Mouse (Mus musculus) neural tube, embryonic 13.5 days (tissue): Measurements from ENCODE around the gene Crcp. TPM values are rescaled to one million over a fixed set of nuclear protein-coding genes. Genes with fewer than 3 reads are reported as not detected.
"Not testable (repeated sequence)": the region's sequence is repeated elsewhere in the genome, so short reads cannot be mapped to it uniquely, and the experiment has no call there.

ENCODE experiments used
- ATAC-seq: fragments of 200-750 bp; cut with Nextera tagmentation; 2 replicates; pipeline ENCODE4 v1.8.0; 2017; ENCODE audit warnings: low read depth, mild to moderate bottlenecking, moderate TSS enrichment, moderate library complexity
- H3K27ac ChIP-seq: fragments of 300-500 bp; sonication (generic); replicated peaks from 2 replicates; pipeline ENCODE4 v1.5.1; 2015; ENCODE audit warnings: moderate library complexity, mild to moderate bottlenecking, inconsistent platforms
- H3K27me3 ChIP-seq: fragments of 300-500 bp; sonication (generic); 2 replicates; pipeline ENCODE4 v1.6.1; 2015; ENCODE audit warnings: mild to moderate bottlenecking, inconsistent platforms
- H3K36me3 ChIP-seq: fragments of 300-500 bp; sonication (generic); 2 replicates; pipeline ENCODE4 v1.6.1; 2015; ENCODE audit warnings: mild to moderate bottlenecking, inconsistent platforms
- H3K4me1 ChIP-seq: fragments of 300-500 bp; sonication (generic); replicated peaks from 2 replicates; pipeline ENCODE4 v1.6.1; 2015; ENCODE audit warnings: inconsistent platforms
- H3K4me2 ChIP-seq: fragments of 300-500 bp; sonication (generic); 2 replicates; pipeline ENCODE4 v1.6.1; 2015; ENCODE audit warnings: inconsistent platforms, mild to moderate bottlenecking, moderate library complexity
- H3K4me3 ChIP-seq: fragments of 300-500 bp; sonication (generic); 2 replicates; pipeline ENCODE4 v1.5.1; 2015; ENCODE audit warnings: mild to moderate bottlenecking, inconsistent platforms
- H3K9ac ChIP-seq: fragments of 300-500 bp; sonication (generic); 2 replicates; pipeline ENCODE4 v1.6.1; 2015; ENCODE audit warnings: moderate library complexity, mild to moderate bottlenecking, inconsistent platforms
- H3K9me3 ChIP-seq: fragments of 300-500 bp; sonication (generic); 2 replicates; pipeline ENCODE4 v1.6.1; 2016; ENCODE audit warnings: inconsistent platforms
- WGBS: fragments of 180-500 bp; shearing (Covaris S2); methylation state at CpG from one replicate; pipeline ENCODE4 v1.1.7; 2015; 5-methylcytosine and 5-hydroxymethylcytosine counted together
- polyA plus RNA-seq: library from polyadenylated mRNA; unstranded; fragments of >200 nt; fragmentation: Nextera tagmentation; extraction: Ambion mirVana; gene quantifications from 2 replicates; pipeline ENCODE4 v1.2.1, GENCODE M21; 2015

Crcp gene
- polyA plus RNA-seq, 1 experiment from 2014 or later: 80.1 TPM

GRCm38 (mm10) chr5:130027696-130028095 is 1.4 kb upstream of the Crcp start:
- no peaks in the 10 kb centered on the region for H3K36me3 ChIP-seq
- no peak for ATAC-seq
- no peak overlapping the region for H3K27ac ChIP-seq
- no peak overlapping the region for H3K4me2 ChIP-seq
- no peak overlapping the region for H3K4me3 ChIP-seq
- WGBS: 85% methylated on average over 7 of the region's 7 CpGs
- peaks cover 20% of the 10 kb centered on the region for H3K27me3 ChIP-seq
- peaks cover 14% of the 10 kb centered on the region for H3K4me1 ChIP-seq
- no peaks in the 10 kb centered on the region for H3K9me3 ChIP-seq
- H3K9ac ChIP-seq: no peak overlapping the region

- no peak overlapping the region for H3K9ac ChIP-seq
- H3K4me1 ChIP-seq: peaks cover 9% of the 10 kb centered on the region
- H3K27ac ChIP-seq: no peak overlapping the region
- WGBS: 90% methylated on average over 19 of the region's 19 CpGs
- no peak for ATAC-seq
- no peak overlapping the region for H3K4me2 ChIP-seq
- peaks cover 17% of the 10 kb centered on the region for H3K36me3 ChIP-seq
- H3K27me3 ChIP-seq: peaks cover 11% of the 10 kb centered on the region
- no peak overlapping the region for H3K4me3 ChIP-seq
- no peaks in the 10 kb centered on the region for H3K9me3 ChIP-seq
Observed at GRCm38 (mm10) chr5:130031410-130032390, 2.6 kb downstream of the Crcp start.

GRCm38 (mm10) chr5:130033869-130034268 is 4.8 kb downstream of the Crcp start:
- no peak overlapping the region for H3K9ac ChIP-seq
- 84% methylated on average over 2 of the region's 2 CpGs for WGBS
- H3K36me3 ChIP-seq: peaks cover 30% of the 10 kb centered on the region

GRCm38 (mm10) chr5:130036300-130036699 is 7.2 kb downstream of the Crcp start:
- H3K27ac ChIP-seq, H3K4me3 ChIP-seq, H3K4me1 ChIP-seq, ATAC-seq, H3K4me2 ChIP-seq, H3K9ac ChIP-seq, H3K9me3 ChIP-seq, H3K27me3 ChIP-seq: not testable (repeated sequence)
- peaks cover 50% of the 10 kb centered on the region for H3K36me3 ChIP-seq
- 70% methylated on average over 2 of the region's 2 CpGs for WGBS

More at GRCm38 (mm10) chr5:130033869-130034268, 4.8 kb downstream of the Crcp start:
- H3K27ac ChIP-seq: no peak overlapping the region
- peaks cover 9% of the 10 kb centered on the region for H3K4me1 ChIP-seq
- no peaks in the 10 kb centered on the region for H3K27me3 ChIP-seq
- H3K4me3 ChIP-seq: no peak overlapping the region
- H3K4me2 ChIP-seq: no peak overlapping the region
- H3K9me3 ChIP-seq: no peaks in the 10 kb centered on the region
- no peak for ATAC-seq

- Histone ChIP-seq H3K27me3 (no peaks in the 10 kb centered on the region), H3K27ac (no peak overlapping the region), H3K9ac (no peak overlapping the region), H3K36me3 (peaks cover 65% of the 10 kb centered on the region), H3K4me2 (no peak overlapping the region), H3K9me3 (no peaks in the 10 kb centered on the region), H3K4me1 (no peaks in the 10 kb centered on the region), H3K4me3 (no peak overlapping the region)
- no peak for ATAC-seq
- 70% methylated on average over 19 of the region's 19 CpGs for WGBS
Observed at GRCm38 (mm10) chr5:130037752-130038455, 8.8 kb downstream of the Crcp start.

GRCm38 (mm10) chr5:130040797-130041196 is 11.7 kb downstream of the Crcp start:
- no peak overlapping the region for H3K4me2 ChIP-seq
- H3K4me3 ChIP-seq: no peak overlapping the region
- H3K4me1 ChIP-seq: no peaks in the 10 kb centered on the region
- no peak overlapping the region for H3K27ac ChIP-seq
- peaks cover 83% of the 10 kb centered on the region for H3K36me3 ChIP-seq
- WGBS: 96% methylated on average over 4 of the region's 4 CpGs
- ATAC-seq: no peak
- H3K9me3 ChIP-seq: no peaks in the 10 kb centered on the region
- no peak overlapping the region for H3K9ac ChIP-seq
- no peaks in the 10 kb centered on the region for H3K27me3 ChIP-seq

GRCm38 (mm10) chr5:130041262-130041661 is 12.2 kb downstream of the Crcp start:
- WGBS: 93% methylated on average over 4 of the region's 4 CpGs
- ATAC-seq: no peak
- no peak overlapping the region for H3K27ac ChIP-seq
- H3K4me3 ChIP-seq: no peak overlapping the region
- H3K36me3 ChIP-seq: peaks cover 85% of the 10 kb centered on the region
- H3K9me3 ChIP-seq: no peaks in the 10 kb centered on the region
- no peaks in the 10 kb centered on the region for H3K27me3 ChIP-seq
- no peaks in the 10 kb centered on the region for H3K4me1 ChIP-seq
- no peak overlapping the region for H3K4me2 ChIP-seq
- H3K9ac ChIP-seq: no peak overlapping the region

- H3K4me3 ChIP-seq: no peak overlapping the region
- H3K4me2 ChIP-seq: no peak overlapping the region
- peaks cover 4% of the 10 kb centered on the region; the same call in 1 of the 2 replicates for H3K4me1 ChIP-seq
- 89% methylated on average over 3 of the region's 3 CpGs for WGBS
- H3K36me3 ChIP-seq: peaks cover 90% of the 10 kb centered on the region
- H3K9me3 ChIP-seq: no peaks in the 10 kb centered on the region
- ATAC-seq: no peak
- H3K9ac ChIP-seq: no peak overlapping the region
- H3K27ac ChIP-seq: no peak overlapping the region
- H3K27me3 ChIP-seq: no peaks in the 10 kb centered on the region
Observed at GRCm38 (mm10) chr5:130043741-130044140, 14.7 kb downstream of the Crcp start.

GRCm38 (mm10) chr5:130044201-130044695 is 15.2 kb downstream of the Crcp start:
- WGBS: 74% methylated on average over 7 of the region's 7 CpGs
- no peak overlapping the region for H3K27ac ChIP-seq
- H3K36me3 ChIP-seq: peaks cover 93% of the 10 kb centered on the region
- H3K27me3 ChIP-seq: no peaks in the 10 kb centered on the region
- H3K9me3 ChIP-seq: no peaks in the 10 kb centered on the region
- peaks cover 4% of the 10 kb centered on the region; the same call in 1 of the 2 replicates for H3K4me1 ChIP-seq
- no peak overlapping the region for H3K4me2 ChIP-seq
- ATAC-seq: no peak
- 0 out of 2 replicates have a peak overlapping the region, but pooled peaks have one; percentile 22 for H3K9ac ChIP-seq
- no peak overlapping the region for H3K4me3 ChIP-seq

GRCm38 (mm10) chr5:130046100-130046499 is 17.0 kb downstream of the Crcp start:
- 91% methylated on average over 7 of the region's 7 CpGs for WGBS
- H3K36me3 ChIP-seq: peaks cover 90% of the 10 kb centered on the region
- no peak for ATAC-seq

GRCm38 (mm10) chr5:130046589-130046988 is 17.5 kb downstream of the Crcp start:
- Histone ChIP-seq H3K4me2 (no peak overlapping the region), H3K27ac (no peak overlapping the region), H3K9ac (no peak overlapping the region), H3K36me3 (peaks cover 90% of the 10 kb centered on the region), H3K4me1 (peaks cover 4% of the 10 kb centered on the region; the same call in 1 of the 2 replicates), H3K9me3 (no peaks in the 10 kb centered on the region), H3K27me3 (no peaks in the 10 kb centered on the region), H3K4me3 (no peak overlapping the region)
- 89% methylated on average over 10 of the region's 10 CpGs for WGBS
- no peak for ATAC-seq

More at GRCm38 (mm10) chr5:130046100-130046499, 17.0 kb downstream of the Crcp start:
- H3K9ac ChIP-seq: no peak overlapping the region
- no peaks in the 10 kb centered on the region for H3K9me3 ChIP-seq
- H3K4me1 ChIP-seq: peaks cover 4% of the 10 kb centered on the region; the same call in 1 of the 2 replicates
- no peak overlapping the region for H3K27ac ChIP-seq
- no peaks in the 10 kb centered on the region for H3K27me3 ChIP-seq
- H3K4me3 ChIP-seq: no peak overlapping the region
- no peak overlapping the region for H3K4me2 ChIP-seq

GRCm38 (mm10) chr5:130047013-130047412 is 17.9 kb downstream of the Crcp start:
- whole genome bisulfite sequencing: 68% methylated on average over 6 of the region's 6 CpGs
- Histone ChIP-seq H3K4me1 (peaks cover 4% of the 10 kb centered on the region; the same call in 1 of the 2 replicates), H3K4me3 (no peak overlapping the region), H3K4me2 (no peak overlapping the region), H3K27ac (no peak overlapping the region), H3K9me3 (no peaks in the 10 kb centered on the region), H3K27me3 (no peaks in the 10 kb centered on the region), H3K36me3 (peaks cover 89% of the 10 kb centered on the region), H3K9ac (no peak overlapping the region)
- no peak for ATAC-seq
